Mouse (Mus musculus) activated CD4-positive, CD25-positive, alpha-beta regulatory T cell (primary cell): ENCODE results near the gene Tmem184b. TPM values are rescaled to one million over a fixed set of nuclear protein-coding genes. Genes with fewer than 3 reads are reported as not detected.

ENCODE experiments used
- polyA plus RNA-seq, 2 experiments: library from polyadenylated mRNA; unstranded; fragments of 100-300 nt; shearing (Covaris generic); gene quantifications; one replicate each; pipeline ENCODE4 v1.2.1; 2017

Tmem184b gene
- 10 to 100 TPM; 33.9 to 51.9 TPM for polyA plus RNA-seq

DNA sequence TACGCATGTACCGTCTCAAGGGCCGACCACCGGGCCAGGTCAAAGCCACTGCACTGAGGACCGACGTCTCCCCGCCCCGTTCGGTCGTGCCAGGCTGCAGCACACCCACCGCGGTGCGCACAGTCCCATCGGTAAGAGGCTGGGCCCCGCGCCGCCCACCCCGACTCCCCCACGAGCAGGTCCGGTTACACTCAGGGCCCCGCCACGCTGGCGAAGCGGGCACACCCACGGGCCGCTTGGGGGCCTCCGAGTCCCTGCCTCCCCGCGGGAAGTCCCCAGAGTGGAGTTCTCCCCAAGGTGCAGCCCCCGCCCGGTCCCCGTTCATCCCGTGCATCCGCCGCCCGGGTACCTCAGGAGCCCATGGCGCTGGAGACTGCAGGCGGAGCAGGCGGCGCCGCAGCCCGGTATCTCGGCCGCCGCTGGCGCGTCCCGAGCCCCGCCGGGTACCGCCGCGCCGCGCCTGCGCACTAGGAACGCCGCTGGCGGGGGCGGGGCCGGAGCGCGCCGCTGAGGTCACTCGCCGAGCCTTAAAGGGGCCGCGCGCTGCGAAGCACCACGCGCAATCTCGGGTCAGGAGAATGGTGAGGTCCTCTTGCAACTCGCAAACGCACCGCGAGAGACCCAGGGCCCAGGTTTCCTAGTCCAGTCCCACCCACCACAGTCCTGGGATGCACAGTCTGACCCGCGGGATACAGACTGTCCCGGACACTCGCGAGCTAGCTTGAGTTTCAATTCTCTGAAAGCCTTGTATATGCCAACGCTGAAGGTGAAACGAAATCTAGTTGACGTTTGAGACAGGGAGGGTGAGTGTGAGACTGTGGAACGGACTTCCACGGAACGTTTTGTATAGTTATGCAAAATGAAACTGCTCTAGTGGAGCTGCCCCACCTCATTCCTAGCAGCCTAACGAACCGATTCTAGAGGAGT, at the start of gene Tmem184b:
TSS of gene Tmem184b (minus strand) at position 734 of the 927 bp plus-strand sequence.

DNA sequence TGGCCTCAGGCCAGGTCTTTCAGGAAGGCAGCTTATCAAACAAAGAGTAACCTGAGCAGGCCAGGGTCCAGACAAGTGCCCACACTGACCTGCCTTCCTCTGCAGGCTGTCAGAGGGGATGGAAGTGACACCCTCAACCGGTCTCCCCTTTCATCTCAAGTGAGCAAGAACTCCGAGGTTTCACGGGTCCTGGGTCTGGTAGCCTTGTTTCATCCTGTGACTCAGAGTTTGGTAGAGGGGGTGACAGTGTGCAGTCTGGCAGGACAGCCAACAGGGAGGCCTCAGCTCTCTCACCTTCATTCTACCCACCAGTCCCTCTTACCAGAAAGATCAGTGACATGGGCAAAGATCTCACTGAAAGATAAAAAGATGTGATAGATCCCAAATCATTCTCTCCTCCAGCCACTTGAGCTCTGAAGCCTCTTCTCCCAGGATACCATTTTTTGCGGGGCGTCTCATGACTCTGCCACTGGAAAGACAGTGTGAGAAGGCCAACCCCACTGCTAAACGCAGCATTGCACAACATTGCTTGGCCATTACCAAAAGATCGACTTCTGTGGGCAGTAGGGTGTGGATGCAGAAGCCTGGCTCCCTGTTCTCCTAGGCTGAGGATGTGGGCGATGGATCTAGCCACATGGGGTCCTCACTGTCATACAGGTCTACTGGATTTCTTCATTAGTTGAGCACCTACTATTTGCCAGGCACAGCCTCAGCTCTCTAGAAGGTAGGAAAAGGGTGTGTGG, 57.1 kb downstream of the Tmem184b start, which contains the start of gene Maff:
TSS of gene Maff (plus strand) at position 571 of the 743 bp plus-strand sequence.

DNA sequence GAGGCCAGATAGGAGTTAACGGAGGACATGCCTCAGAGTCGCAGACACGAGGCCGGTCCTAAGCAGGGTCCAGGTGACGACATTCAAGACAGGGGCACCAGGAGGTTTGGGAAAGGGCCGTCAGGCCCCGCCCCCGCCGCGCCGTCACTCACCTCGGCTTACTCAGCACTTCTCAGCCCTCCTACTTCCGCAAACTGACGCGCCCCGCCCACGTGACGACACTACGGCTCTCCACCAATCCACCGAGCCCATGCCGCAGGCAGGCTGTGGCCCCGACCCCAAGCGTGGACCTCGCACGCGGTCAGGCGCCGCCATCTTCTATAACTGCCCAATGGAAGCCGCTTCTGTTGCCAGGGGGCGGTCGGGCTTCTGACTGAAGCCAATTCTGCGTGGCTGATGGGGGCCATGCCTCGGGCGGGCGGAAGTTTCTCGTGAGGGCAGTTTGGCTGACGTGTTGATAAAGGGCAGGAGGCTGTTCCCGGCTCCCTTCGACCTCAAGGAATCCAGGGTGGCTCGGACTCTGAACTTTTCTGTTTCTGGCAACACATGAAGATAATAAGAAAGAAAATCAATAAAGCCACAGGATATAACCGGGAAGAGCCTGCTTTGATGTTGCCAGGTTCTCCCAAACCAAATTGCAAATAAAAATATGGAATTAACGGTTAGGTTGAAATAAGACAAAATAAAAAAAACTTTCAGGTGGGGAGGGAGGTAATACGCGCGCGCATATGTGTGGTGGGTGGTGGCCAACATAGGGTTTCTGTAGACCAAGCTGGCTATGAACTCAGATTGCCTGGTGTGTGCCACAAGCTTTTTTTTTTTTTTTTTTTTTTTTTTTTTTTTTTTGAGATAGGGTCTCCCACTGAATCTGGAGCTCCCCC, 75.1 kb downstream of the Tmem184b start, which contains the start of gene Pla2g6:
TSS of gene Pla2g6 (minus strand) at position 333 of the 881 bp plus-strand sequence.

Other genes with a start within 250 kb of the Tmem184b start
- gene Sox10, start 238.3 kb downstream of the Tmem184b start, polyA plus RNA-seq = under 1 TPM in 1 of 2 experiments, not detected in 1; 0.09 TPM
- gene Pick1, start 174.4 kb downstream of the Tmem184b start, polyA plus RNA-seq = 10 to 100 TPM; 29.6 to 30.8 TPM
- under 1 TPM; 0.17 to 0.98 TPM for gene Gm49486, start 174.2 kb downstream of the Tmem184b start, polyA plus RNA-seq
- under 1 TPM in 1 of 2 experiments, not detected in 1; 0.45 TPM for gene Slc16a8, start 148.8 kb downstream of the Tmem184b start, polyA plus RNA-seq
- 1 to 10 TPM in 1 of 2 experiments, under 1 TPM in 1; 0.58 to 1.1 TPM for gene Baiap2l2, start 118.0 kb downstream of the Tmem184b start, polyA plus RNA-seq
- gene Pla2g6, start 75.2 kb downstream of the Tmem184b start, polyA plus RNA-seq = 10 to 100 TPM in 1 of 2 experiments, 1 to 10 TPM in 1; 4.7 to 10.7 TPM
- 1 to 10 TPM; 1.7 to 3.4 TPM for gene Maff, start 56.9 kb downstream of the Tmem184b start, polyA plus RNA-seq
- gene Csnk1e, start 52.0 kb upstream of the Tmem184b start, polyA plus RNA-seq = 10 to 100 TPM; 30.0 to 31.2 TPM
- gene Kcnj4, start 101.7 kb upstream of the Tmem184b start, polyA plus RNA-seq = not detected
- gene Kdelr3, start 112.8 kb upstream of the Tmem184b start, polyA plus RNA-seq = under 1 TPM in 1 of 2 experiments, not detected in 1; 0.57 TPM
- gene Ddx17, start 143.2 kb upstream of the Tmem184b start, polyA plus RNA-seq = 10 to 100 TPM; 31.1 to 53.5 TPM
- gene Dmc1, start 201.5 kb upstream of the Tmem184b start, polyA plus RNA-seq = under 1 TPM; 0.22 to 0.47 TPM